Mouse (Mus musculus) hindbrain, embryonic 16.5 days (tissue): ENCODE measurements around the gene Nrn1l. TPM values are rescaled to one million over a fixed set of nuclear protein-coding genes. Genes with fewer than 3 reads are reported as not detected.

ENCODE experiments used
- ATAC-seq: fragments of 200-750 bp; cut with Nextera tagmentation; 2 replicates; pipeline ENCODE4 v1.8.0; 2017; ENCODE audit warnings: moderate TSS enrichment, moderate library complexity
- H3K27ac ChIP-seq: fragments of 300-500 bp; sonication (generic); 2 replicates; pipeline ENCODE4 v1.5.1; 2014; ENCODE audit warnings: low read depth, mild to moderate bottlenecking, control low read depth, low read length, moderate library complexity
- H3K27me3 ChIP-seq: fragments of 300-500 bp; sonication (generic); replicated peaks from 2 replicates; pipeline ENCODE4 v1.6.1; 2014; ENCODE audit warnings: low read length; ENCODE audit not compliant: control insufficient read depth, insufficient read depth
- H3K36me3 ChIP-seq: fragments of 300-500 bp; sonication (generic); 2 replicates; pipeline ENCODE4 v1.6.1; 2014; ENCODE audit warnings: mild to moderate bottlenecking, low read length, moderate library complexity, mixed read lengths; ENCODE audit not compliant: control insufficient read depth, insufficient read depth
- H3K4me1 ChIP-seq: fragments of 300-500 bp; sonication (generic); 2 replicates; pipeline ENCODE4 v1.6.1; 2014; ENCODE audit warnings: low read depth, low read length; ENCODE audit not compliant: control insufficient read depth, insufficient read depth
- H3K4me2 ChIP-seq: fragments of 300-500 bp; sonication (generic); 2 replicates; pipeline ENCODE4 v1.6.1; 2014; ENCODE audit warnings: mild to moderate bottlenecking, low read length, control low read depth, moderate library complexity
- H3K4me3 ChIP-seq: fragments of 300-500 bp; sonication (generic); 2 replicates; pipeline ENCODE4 v1.5.1; 2014; ENCODE audit warnings: mild to moderate bottlenecking, low read length, control low read depth, moderate library complexity
- H3K9ac ChIP-seq: fragments of 300-500 bp; sonication (generic); 2 replicates; pipeline ENCODE4 v1.6.1; 2014; ENCODE audit warnings: low read depth, mild to moderate bottlenecking, control low read depth, low read length, moderate library complexity
- H3K9me3 ChIP-seq: fragments of 300-500 bp; sonication (generic); 2 replicates; pipeline ENCODE4 v1.6.1; 2014; ENCODE audit warnings: mild to moderate bottlenecking, low read length, moderate library complexity; ENCODE audit not compliant: control insufficient read depth
- WGBS: fragments of 180-500 bp; shearing (Covaris S2); extraction: QIAGEN DNeasy Blood & Tissue Kit; methylation state at CpG from one replicate; pipeline ENCODE4 v1.1.7; 2014; 5-methylcytosine and 5-hydroxymethylcytosine counted together
- polyA plus RNA-seq: library from polyadenylated mRNA; unstranded; fragments of >200 nt; fragmentation: Nextera tagmentation; extraction: Ambion mirVana; gene quantifications from 2 replicates; pipeline ENCODE4 v1.2.1, GENCODE M21; 2015

Gene Nrn1l
- polyA plus RNA-seq, 1 experiment from 2014 or later = 1.3 TPM

GRCm38 (mm10) chr8:105880754-105881520 lies 12.4 kb upstream of the Nrn1l start, which contains the start of gene Edc4:
TSS of gene Edc4 (plus strand) at chr8:105880881.
- peaks cover 32% of the 10 kb centered on the region for H3K36me3 ChIP-seq

GRCm38 (mm10) chr8:105889756-105890465 lies 3.5 kb upstream of the Nrn1l start:
- no peaks in the 10 kb centered on the region for H3K4me1 ChIP-seq
- H3K27me3 ChIP-seq = no peaks in the 10 kb centered on the region
- WGBS = 91% methylated on average over 12 of the region's 12 CpGs
- H3K27ac ChIP-seq = no peak overlapping the region
- no peaks in the 10 kb centered on the region for H3K9me3 ChIP-seq
- peaks cover 66% of the 10 kb centered on the region for H3K36me3 ChIP-seq
- no peak for ATAC-seq
- H3K4me3 ChIP-seq = no peak overlapping the region
- no peak overlapping the region for H3K9ac ChIP-seq
- H3K4me2 ChIP-seq = no peak overlapping the region

More at GRCm38 (mm10) chr8:105880754-105881520, 12.4 kb upstream of the Nrn1l start, which contains the start of gene Edc4:
- no peaks in the 10 kb centered on the region for H3K27me3 ChIP-seq
- peak within 1 kb of the TSS; percentile 84 for H3K9ac ChIP-seq
- H3K4me1 ChIP-seq = peaks cover 18% of the 10 kb centered on the region
- H3K27ac ChIP-seq = peak within 1 kb of the TSS; percentile 54; the same call in 1 of the 2 replicates
- H3K4me3 ChIP-seq = peak within 1 kb of the TSS; percentile 73
- peak within 1 kb of the TSS; percentile 57 for H3K4me2 ChIP-seq
- no peaks in the 10 kb centered on the region for H3K9me3 ChIP-seq
- under 1% methylated on average over 45 of the region's 45 CpGs for WGBS
- peak; percentile 85 for ATAC-seq

DNA sequence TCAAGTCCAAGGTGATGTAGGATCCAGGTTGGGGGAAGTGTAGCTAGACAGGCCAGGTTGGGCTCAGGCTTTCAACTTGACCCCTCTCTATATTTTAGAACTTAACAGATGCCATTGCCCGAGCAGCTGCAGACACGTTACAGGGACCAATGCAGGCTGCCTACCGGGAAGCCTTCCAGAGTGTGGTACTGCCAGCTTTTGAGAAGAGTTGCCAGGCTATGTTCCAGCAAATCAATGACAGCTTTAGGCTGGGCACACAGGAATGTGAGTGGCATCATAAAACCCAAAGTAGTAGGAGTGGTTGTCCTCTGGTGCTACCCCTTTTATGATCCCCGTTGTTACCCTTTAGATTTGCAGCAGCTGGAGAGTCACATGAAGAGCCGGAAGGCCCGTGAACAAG lies 2.5 kb upstream of the Nrn1l start:
- 87% methylated on average over 6 of the region's 6 CpGs for WGBS
- H3K9ac ChIP-seq = no peak overlapping the region
- H3K36me3 ChIP-seq = peaks cover 57% of the 10 kb centered on the region
- H3K9me3 ChIP-seq = no peaks in the 10 kb centered on the region
- H3K4me1 ChIP-seq = no peaks in the 10 kb centered on the region
- ATAC-seq = no peak
- H3K4me3 ChIP-seq = no peak overlapping the region
- H3K27ac ChIP-seq = no peak overlapping the region
- H3K4me2 ChIP-seq = no peak overlapping the region
- H3K27me3 ChIP-seq = no peaks in the 10 kb centered on the region

DNA sequence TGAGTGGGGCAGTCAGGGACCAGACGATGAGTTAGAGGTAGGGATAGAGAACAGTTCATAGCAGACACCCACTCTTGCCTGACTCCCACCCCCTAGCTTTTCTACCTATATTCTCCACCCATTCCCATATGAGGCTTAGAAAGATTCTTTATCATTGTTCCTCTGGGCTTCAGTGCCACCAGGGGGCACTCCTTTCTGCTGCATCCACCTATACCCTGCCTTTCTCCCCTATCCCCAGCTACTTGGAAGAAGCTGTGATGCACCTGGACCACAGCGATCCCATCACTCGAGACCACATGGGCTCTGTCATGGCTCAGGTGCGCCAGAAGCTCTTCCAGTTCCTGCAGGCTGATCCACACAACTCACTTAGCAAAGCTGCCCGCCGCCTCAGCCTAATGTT lies 935 bp upstream of the Nrn1l start:
- H3K4me2 ChIP-seq = no peak overlapping the region
- H3K4me3 ChIP-seq = no peak overlapping the region
- H3K9me3 ChIP-seq = no peaks in the 10 kb centered on the region
- peak; percentile 29; the same call in 1 of the 2 replicates for ATAC-seq
- H3K4me1 ChIP-seq = no peaks in the 10 kb centered on the region
- H3K27ac ChIP-seq = no peak overlapping the region
- WGBS = 82% methylated on average over 6 of the region's 6 CpGs
- no peak overlapping the region for H3K9ac ChIP-seq
- peaks cover 43% of the 10 kb centered on the region for H3K36me3 ChIP-seq
- no peaks in the 10 kb centered on the region for H3K27me3 ChIP-seq

DNA sequence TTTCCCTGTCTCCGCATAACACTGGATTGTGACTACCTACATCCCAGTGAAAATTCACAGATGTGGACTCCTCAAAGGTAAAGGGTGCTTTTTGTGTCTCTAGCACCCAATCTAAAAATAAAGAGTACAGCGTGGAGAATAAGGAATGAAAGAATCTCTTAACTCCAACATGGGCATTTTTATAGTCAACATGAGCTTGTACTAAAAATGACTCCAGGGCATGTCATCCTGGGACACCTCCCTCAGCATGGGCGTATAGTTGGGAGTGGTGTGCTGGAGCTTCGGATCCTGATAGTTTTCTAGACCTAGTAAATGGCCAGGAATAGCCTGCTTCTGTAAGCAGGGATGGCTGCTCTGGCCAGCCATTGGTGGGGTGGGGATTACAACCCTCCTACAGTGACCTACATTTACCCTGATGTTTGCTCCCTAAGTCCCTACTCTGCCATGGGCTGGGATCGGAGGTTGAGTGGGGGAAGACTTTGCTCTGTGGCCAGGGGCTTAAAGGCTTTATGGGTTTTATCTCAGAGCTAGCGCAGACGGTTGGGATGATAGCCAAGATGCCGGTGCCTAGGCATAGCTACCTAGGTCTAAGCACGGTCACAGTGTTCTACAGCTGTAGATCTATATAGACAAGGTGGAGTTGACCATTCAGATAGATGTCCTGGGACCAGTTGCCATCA lies 4.6 kb downstream of the Nrn1l start:
- no peak overlapping the region for H3K27ac ChIP-seq
- H3K4me2 ChIP-seq = no peak overlapping the region
- H3K27me3 ChIP-seq = no peaks in the 10 kb centered on the region
- ATAC-seq = no peak
- H3K4me1 ChIP-seq = peaks cover 10% of the 10 kb centered on the region
- H3K9ac ChIP-seq = no peak overlapping the region
- no peak overlapping the region for H3K4me3 ChIP-seq
- no peaks in the 10 kb centered on the region; the same call in 1 of the 2 replicates for H3K36me3 ChIP-seq
- H3K9me3 ChIP-seq = no peaks in the 10 kb centered on the region
- WGBS = 84% methylated on average over 9 of the region's 9 CpGs

- H3K9me3 ChIP-seq = no peaks in the 10 kb centered on the region
- WGBS = under 1% methylated on average over 67 of the region's 68 CpGs
- H3K27me3 ChIP-seq = no peaks in the 10 kb centered on the region
- H3K4me1 ChIP-seq = peaks cover 10% of the 10 kb centered on the region
- H3K4me2 ChIP-seq = peak within 1 kb of the TSS; percentile 89
- peak within 1 kb of the TSS; percentile 93 for H3K4me3 ChIP-seq
- ATAC-seq = peak; percentile 95
- H3K36me3 ChIP-seq = no peaks in the 10 kb centered on the region
- H3K27ac ChIP-seq = peak within 1 kb of the TSS; percentile 90
- H3K9ac ChIP-seq = peak within 1 kb of the TSS; percentile 99
These were observed 7.0 kb downstream of the Nrn1l start, which contains the start of gene Pskh1 for GRCm38 (mm10) chr8:105900180-105900940. TSS of gene Pskh1 (plus strand) at chr8:105900441.

DNA sequence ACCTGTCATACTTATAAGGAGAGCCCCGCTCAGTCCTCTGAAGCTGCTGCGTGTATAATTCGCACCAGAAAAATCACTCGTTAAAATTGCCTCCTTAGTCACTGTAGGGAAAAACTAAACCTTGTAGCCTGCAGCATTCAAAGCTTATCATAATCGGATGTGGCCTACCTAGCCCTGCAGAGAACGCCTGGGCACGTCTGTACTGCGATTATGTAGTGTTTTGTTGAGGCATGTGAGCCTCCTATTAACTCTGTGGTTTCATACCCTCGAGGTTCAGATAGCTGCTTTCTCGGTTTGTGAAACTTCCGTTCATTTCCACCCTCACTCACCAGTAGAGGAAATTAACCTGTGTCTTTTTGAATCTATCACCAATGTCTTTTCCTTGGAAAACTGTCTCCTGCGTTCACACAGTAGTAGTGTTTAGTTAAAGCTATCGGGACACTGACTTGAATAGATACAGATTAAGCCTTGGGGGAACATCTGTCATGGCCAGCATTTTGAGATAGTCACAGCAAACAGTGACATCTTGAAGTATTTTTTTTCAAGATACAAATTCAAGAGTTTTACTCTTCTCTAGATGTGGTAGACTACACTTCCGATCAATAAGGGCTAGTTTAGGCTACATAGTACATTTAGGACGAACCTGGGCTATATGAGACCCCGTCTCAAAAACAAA lies 7.7 kb downstream of the Nrn1l start:
- no peaks in the 10 kb centered on the region for H3K36me3 ChIP-seq
- H3K9me3 ChIP-seq = no peaks in the 10 kb centered on the region
- no peaks in the 10 kb centered on the region for H3K27me3 ChIP-seq
- peak overlapping the region; percentile 93 for H3K4me3 ChIP-seq
- H3K9ac ChIP-seq = peak overlapping the region; percentile 99
- 41% methylated on average over 16 of the region's 16 CpGs for WGBS
- H3K4me1 ChIP-seq = peaks cover 10% of the 10 kb centered on the region
- ATAC-seq = no peak
- H3K4me2 ChIP-seq = peak overlapping the region; percentile 89
- peak overlapping the region; percentile 90 for H3K27ac ChIP-seq

- H3K36me3 ChIP-seq = no peaks in the 10 kb centered on the region
- no peak overlapping the region for H3K4me3 ChIP-seq
- H3K4me1 ChIP-seq = no peaks in the 10 kb centered on the region
- 91% methylated on average over 3 of the region's 3 CpGs for WGBS
- no peak for ATAC-seq
- H3K9ac ChIP-seq = no peak overlapping the region
- H3K9me3 ChIP-seq = no peaks in the 10 kb centered on the region
- H3K27me3 ChIP-seq = no peaks in the 10 kb centered on the region
- no peak overlapping the region for H3K27ac ChIP-seq
- H3K4me2 ChIP-seq = no peak overlapping the region
These were observed 26.0 kb downstream of the Nrn1l start for GRCm38 (mm10) chr8:105919390-105919789.
